Mouse (Mus musculus): ENCODE data around the gene Tmem14c.

- no peak for TF ChIP-seq POLR2A (IDR thresholded peaks at IDR 0.05; ENCODE audit: insufficient read depth, low read depth, low read length)
- TF ChIP-seq EP300 (IDR thresholded peaks at IDR 0.05; ENCODE audit: insufficient read depth, low read depth, low read length): no peak
- no peak for TF ChIP-seq CTCF (IDR thresholded peaks at IDR 0.05)
Observed at GRCm38 (mm10) chr13:41006244-41006643, 9.8 kb upstream of the Tmem14c start.
